Mouse (Mus musculus) heart, postnatal 4 days (tissue): ENCODE data around the gene Gm10192. TPM values are rescaled to one million over a fixed set of nuclear protein-coding genes. Genes with fewer than 3 reads are reported as not detected.
"Not testable (repeated sequence)": the region's sequence is repeated elsewhere in the genome, so short reads cannot be mapped to it uniquely, and the experiment has no call there.

Experiments
- DNase-seq: peaks from one replicate; pipeline ENCODE4 v3.0.0; 2021
- total RNA-seq, 2 experiments: library from RNA; stranded (reverse); gene quantifications; 2 replicates each; pipeline ENCODE4 v1.2.3; 2021

The Gm10192 gene
- total RNA-seq: not detected

DNA sequence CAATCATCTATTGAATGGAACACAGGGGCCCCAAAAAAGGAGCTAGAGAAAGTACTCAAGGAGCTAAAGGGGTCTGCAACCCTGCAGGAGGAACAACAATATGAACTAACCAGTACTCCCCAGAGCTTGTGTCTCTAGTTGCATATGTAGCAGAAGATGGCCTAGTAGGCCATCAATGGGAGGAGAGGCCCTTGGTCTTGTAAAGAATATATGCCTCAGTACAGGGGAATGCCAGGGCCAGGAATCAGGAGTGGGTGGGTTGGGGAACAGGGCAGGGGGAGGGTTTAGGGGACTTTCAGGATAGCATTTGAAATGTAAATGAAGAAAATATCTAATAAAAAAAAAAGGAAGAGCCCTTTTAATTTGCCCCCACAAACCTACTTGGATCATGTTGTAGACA is at the start of gene Gm10192:
TSS of gene Gm10192 (minus strand) at position 101 of the 400 bp plus-strand sequence.
- DNase-seq: not testable (repeated sequence)

DNA sequence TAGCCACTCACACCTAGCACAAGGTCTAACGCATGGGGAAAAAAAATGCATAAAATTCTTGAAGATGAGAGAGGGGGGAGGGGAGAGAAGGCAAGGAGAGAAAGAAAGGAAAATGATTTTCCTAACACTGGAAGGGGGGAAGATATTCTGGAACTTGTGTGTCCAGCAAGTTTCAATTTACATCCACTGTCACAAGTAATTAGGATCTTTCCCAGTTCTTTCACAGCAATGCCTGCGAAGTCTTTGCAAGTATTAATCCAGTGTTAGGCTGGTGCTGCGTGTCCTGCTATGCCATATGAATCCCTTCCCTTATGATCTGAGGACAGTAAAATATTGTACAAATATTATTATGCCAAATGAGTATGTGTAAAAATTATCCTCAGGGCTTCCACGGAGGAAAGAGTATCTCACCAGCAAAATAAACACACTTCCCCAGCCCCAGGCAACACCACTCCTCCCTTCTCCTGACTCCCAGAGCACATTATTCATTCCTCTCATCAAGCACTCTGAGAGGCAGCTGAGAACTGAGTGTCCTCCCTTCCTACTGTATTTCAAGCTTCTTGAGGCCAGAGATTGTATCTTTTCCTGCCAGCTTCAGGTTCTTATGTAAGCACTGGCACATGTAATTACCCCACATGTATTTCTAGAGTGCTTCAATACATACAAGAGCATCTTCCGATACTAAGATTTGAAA is 47.6 kb upstream of the Gm10192 start:
- DNase-seq: no peak

DNA sequence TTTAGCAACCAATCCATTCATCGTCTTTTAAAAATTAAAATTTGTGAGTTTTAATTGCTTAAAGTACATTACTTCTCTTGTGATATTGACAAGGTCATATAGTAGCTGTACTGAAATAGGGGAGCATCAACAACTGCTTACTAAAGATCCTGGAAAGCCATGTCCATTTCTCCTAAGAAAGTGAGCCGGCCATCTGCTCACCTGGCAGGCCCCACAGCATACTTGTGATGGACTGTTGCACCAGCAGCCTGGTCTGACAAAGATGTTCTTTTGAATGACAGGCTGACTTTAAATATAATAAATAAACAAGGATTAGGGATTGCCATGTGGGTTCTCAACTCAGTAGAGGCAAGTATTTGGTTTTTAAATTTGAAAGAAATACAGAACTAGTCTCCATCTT is 36.7 kb upstream of the Gm10192 start:
- no peak for DNase-seq

DNA sequence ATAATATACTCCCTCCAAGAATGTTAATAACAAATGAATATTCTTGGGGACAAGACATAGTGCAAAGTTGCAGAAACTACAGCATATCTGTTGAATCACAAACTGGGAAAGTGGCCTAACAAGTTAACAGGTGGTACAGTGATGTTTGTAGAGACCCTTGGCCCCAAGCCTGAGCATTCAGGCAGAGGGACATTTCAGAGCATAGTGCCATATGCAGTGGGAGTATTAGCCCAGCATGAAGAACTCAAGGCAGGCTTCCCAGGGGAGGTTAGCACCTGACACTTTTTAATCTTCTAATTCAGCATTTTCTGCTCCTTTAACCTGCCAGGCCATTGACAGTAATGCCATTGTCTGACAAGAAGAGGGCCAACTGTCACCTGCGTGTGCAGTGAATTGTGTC is 34.9 kb upstream of the Gm10192 start:
- no peak for DNase-seq

DNA sequence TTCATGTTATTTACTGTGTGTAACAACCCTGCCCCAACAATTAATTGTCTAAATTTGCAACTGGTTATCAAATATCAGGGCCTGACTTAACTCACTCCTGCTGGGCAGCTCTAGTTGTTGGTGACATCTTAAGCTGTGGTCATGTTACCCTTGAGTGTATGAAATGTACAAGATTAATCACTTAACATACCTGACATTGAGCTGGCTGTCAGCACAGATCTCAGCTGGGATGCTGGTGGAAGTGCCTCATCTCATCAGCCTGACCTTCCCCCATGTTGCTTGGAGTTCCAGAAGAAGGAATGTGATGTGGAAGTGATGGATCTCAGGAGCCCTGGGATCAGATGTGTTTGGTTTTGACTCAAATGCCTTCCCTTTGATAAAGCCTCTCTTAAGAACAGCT is 29.5 kb upstream of the Gm10192 start:
- DNase-seq: no peak

DNA sequence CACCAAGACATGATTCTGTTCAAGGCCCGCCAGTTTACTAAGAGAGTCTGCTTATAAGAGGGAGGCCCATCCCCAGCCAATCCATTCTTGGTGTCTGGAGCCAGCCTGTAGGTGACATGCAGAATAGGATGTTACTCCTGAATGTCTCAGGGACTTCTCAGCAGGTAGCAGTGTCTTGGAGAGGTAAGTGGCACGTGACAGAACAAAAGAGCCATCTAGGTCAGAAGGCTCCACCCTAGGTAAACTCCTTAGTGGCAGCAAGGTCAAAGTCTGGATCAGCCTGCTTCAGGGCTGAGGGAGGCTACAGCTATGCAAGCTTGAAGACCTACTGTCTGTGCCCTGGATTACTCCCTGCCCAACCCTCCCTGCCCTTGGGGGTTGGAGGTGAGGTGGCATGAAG is 20.0 kb upstream of the Gm10192 start:
- DNase-seq: not testable (repeated sequence)

DNA sequence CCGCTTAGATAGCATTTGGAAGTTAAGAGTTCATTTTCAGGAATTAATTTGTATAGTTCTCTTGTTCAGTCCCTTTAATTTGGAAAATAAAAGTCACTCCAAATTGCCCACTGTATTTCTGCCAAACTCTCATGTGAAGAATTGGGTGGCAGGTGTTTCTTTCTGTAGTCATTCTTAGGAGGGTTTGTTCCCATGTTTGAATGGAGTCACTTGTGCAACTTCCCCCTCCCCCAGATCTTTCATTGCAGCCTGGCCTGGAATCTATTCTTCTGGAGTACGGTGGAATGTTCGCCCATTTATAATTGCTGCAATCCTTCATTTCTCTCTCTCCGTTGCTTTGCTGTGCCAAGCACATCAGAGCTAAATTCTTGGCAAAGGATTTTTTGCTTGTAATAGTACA is 10.2 kb upstream of the Gm10192 start:
- DNase-seq: no peak

DNA sequence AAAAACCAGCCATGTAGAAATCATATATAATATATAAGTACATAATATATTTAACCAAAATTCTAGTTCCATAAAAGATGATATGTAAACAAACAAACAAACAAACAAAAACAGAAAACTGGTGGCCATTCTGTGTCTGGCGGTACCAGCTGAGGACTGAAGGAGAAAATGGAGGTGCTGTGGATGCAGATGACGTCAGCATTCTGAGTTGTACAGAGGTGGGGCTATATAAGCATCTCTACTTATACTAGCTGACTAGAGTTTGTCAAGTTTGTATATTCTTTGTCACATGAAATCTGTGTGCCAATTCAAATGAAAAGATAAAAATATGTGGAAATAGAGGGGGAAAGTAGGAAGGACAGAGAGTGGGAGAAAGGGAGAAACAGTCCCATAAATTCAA is 9.6 kb upstream of the Gm10192 start:
- DNase-seq: no peak

DNA sequence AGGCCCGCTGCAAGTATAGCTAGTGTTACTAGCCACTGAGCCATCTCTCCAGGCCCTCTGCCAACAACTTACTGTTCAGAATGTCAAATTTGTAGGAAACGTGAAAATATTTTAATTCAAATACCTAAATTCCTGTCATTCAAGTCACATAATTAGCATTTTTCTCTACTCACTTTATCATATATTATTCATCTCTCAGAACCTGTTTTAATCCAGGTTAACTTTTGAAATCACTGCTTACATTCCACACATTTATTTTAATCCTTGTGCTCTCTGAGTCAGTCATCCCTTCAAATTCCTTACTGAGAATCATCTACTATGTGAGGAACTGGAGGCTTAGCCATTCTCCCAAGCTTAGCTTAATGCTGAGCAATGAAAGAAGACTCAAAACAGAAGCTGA is 2.6 kb downstream of the Gm10192 start:
- DNase-seq: no peak

DNA sequence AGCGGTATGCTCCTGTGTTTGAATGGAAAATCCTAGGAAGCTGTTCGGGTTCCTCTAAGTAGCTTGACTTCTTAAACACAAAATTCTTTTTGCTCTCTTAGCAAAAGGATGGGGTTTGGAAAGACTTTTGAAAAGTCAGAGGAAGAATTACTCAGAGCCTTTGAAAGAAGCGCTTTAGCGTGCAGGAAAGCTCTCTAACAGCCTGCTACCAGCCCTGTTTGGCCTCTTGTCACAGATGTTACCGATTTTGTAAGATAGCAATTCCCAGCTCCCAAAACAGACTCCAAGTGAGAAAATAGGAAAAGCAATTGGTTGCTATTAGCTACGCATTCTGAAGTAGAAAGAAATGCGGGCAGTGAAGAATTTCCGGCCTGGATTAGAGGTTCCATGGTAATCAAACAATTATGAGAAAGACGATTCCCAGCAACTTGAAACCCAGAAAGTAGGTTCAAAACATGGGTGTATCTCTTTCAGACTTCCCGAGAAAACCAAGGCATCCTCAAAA is 26.1 kb downstream of the Gm10192 start:
- no peak for DNase-seq

DNA sequence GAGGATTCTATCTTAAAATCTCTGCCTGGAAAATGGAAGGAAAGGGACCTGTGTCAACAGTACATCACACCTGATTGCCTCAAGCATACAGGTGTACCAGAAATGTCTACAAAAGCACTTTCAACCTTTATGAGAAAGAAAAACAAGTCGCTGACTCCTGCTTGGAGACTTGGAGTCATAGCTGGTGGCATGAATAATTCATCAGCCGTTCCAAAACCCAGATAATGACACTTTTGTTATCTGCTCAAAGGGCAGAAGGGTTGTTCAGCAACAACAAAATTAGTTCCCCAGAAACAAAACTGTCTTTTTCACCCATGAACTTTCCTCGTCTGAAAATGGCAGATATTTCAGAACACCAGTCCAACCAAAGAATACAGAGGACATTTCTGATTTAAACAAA is 26.9 kb downstream of the Gm10192 start:
- no peak for DNase-seq

DNA sequence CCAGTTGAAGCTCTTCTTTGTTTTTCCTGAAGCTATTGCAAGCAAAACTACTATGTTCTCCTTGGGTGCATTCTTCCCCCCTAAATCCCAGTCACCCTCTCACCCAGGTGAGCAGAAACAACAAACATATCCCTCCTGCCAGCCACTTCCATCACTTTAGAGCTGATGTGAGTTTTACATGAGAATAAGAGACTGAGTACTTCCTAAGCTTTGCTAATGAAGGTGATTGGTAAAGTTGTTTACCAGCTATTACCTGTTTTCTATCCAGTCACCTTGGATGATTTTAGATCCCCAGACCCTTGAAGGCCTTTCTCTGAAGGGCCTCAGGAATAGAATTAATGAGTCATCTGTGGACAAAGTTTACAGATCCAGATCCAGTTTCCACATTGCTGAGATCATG is 29.4 kb downstream of the Gm10192 start:
- no peak for DNase-seq

DNA sequence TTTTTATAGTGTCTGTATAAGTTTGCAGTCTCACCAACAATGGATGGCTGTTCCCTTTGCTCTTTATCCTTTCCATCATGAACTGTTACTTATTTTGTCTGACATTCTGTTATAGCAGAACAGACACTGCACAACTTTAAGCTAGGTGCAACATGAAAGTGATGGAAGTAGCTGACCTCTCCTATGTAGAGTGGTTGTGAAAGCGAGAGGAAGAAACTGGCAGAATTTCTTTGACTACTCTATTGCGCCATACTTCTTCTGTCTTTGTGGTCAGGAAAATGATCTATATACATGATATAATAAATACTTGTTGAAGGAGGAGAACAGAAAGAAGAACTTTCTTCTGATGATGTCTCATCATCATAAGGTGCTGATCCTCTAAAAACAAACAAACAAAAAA is 40.5 kb downstream of the Gm10192 start:
- no peak for DNase-seq
